Mouse (Mus musculus): ENCODE measurements around the gene Kcnj2. TPM values are rescaled to one million over a fixed set of nuclear protein-coding genes. Genes with fewer than 3 reads are reported as not detected.
A peak's percentile ranks its signal among the peaks of the same experiment; 100 is the strongest.

The Kcnj2 gene
- total RNA-seq (2021): 10 to 100 TPM; 42.4 to 45.6 TPM

- DNase-seq (ENCODE audit: low spot score): peak; percentile 90
- intact Hi-C loops (cut with DNase I): loop anchor here (2.0 to 10.0 kb wide), 3 partner anchors 182 to 529 kb away; no protein-coding TSS in a partner anchor
Observed at GRCm38 (mm10) chr11:111065635-111066298, at the start of gene Kcnj2. Gene Kcnj2 (plus strand): TSS chr11:111066164.

DNA sequence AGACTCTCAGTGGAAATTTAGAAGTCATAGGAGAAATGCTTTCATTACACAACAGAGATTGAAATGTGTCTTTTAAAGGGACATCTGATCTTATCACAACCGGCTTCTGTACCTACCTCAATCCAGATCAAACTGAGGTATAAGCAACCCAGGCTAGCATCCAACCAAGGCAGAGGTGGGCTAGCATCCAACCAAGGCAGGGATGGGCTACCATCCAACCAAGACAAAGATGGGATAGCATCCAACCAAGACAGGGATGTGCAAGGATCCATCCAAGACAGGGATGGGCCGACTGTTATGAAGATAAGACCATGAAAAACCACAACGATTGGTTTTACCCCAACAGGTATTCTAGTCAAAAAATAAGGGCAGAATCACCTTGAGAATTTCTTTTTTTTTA is 49.8 kb upstream of the Kcnj2 start:
- intact Hi-C loops (cut with DNase I): no loop called here
- DNase-seq (ENCODE audit: low spot score): no peak

DNA sequence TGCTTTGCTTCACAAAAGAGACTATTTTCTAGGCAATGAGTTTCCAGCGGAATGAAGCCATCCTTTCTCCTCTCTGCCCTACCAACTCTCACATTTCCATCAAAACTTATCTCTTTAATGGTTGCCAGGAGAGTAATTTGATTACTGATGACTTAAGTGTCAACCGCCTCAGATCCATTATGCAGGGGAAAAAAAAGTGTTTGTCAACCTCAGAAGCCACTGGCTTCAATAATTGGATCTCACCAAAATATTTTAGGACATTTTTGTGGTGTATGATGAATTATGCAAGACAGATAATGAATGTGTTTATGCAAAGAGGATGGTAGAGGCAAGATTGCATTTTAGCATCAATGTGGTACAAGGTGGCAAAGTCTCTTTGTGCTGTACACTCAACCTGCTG is 45.8 kb upstream of the Kcnj2 start:
- intact Hi-C loops (cut with DNase I): no loop called here
- DNase-seq (ENCODE audit: low spot score): no peak

DNA sequence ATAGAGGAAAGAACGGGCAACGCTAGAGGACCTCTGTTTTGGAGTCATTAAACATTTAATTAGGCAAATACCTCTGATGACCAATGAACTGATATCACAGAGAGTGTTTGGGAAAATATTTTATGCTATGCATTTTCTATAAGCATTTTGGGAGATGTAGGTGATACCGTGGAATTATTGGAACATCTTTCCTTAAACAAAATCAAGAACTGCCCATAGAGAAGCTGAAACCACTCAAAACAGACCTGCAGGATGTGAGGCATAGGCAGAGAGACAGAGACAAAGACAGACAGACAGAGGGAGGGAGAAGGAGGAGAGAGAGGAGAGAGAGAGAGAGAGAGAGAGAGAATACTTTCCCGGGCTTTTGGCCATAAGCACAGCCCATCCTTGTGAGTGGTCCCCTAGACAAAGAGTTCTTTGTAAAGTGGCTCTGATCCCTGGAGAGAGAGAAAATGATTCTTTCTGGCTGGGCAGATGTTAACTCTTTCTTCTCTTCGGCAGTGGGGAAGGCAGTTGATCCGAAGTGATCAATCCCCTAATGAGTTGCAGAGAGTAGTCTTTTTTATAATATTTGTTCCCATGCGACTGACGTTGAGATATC is 43.2 kb upstream of the Kcnj2 start:
- no peak for DNase-seq (ENCODE audit: low spot score)
- intact Hi-C loops (cut with DNase I): no loop called here

- no peak for DNase-seq (ENCODE audit: low spot score)
Observed at GRCm38 (mm10) chr11:111042175-111042574, 23.8 kb upstream of the Kcnj2 start.

DNA sequence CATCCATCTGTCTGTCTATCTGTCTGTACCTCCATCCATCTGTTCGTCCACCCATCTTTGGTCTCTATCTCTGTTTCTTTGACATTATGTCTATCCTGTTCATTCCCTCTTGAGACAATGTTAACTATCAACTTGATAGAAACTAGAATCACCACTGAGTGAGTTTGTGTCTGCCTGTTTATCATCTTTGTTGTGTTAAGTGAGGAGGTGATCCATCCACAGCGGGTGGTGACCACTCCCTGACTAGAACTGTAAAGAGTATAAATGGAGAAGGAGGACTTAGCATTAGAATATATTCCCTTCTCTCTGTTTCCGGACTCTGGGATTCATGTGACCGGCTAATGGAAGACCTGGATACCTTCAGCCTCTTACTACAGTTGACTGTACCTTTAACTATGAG is 22.7 kb upstream of the Kcnj2 start:
- intact Hi-C loops (cut with DNase I): loop anchor here (2.0 kb wide), 1 partner anchor 544 kb away; no protein-coding TSS in a partner anchor
- DNase-seq (ENCODE audit: low spot score): no peak

More at GRCm38 (mm10) chr11:111042175-111042574, 23.8 kb upstream of the Kcnj2 start:
- intact Hi-C loops (cut with DNase I): loop anchor here (1.0 to 2.0 kb wide), 2 partner anchors 506 to 543 kb away; no protein-coding TSS in a partner anchor

DNA sequence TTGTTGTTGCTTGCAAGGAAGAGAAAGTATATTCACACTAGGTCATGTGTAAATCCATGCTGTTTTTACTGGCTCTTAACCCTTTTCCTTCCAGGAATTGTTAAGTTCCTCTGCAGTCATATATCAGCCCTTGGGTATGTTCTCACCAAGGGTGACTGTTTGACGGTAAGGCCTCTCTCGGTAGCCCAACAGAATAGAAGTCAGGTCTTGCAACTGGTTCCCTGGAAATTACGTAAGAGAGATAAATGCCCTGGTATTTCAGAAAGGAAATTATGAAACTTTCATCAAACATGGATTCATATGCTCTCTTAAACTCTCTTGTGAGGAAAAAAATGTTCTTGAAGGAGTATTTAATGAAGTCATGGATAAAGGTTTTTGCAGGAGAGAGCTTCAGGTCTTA is 11.7 kb upstream of the Kcnj2 start:
- intact Hi-C loops (cut with DNase I): no loop called here
- DNase-seq (ENCODE audit: low spot score): no peak

DNA sequence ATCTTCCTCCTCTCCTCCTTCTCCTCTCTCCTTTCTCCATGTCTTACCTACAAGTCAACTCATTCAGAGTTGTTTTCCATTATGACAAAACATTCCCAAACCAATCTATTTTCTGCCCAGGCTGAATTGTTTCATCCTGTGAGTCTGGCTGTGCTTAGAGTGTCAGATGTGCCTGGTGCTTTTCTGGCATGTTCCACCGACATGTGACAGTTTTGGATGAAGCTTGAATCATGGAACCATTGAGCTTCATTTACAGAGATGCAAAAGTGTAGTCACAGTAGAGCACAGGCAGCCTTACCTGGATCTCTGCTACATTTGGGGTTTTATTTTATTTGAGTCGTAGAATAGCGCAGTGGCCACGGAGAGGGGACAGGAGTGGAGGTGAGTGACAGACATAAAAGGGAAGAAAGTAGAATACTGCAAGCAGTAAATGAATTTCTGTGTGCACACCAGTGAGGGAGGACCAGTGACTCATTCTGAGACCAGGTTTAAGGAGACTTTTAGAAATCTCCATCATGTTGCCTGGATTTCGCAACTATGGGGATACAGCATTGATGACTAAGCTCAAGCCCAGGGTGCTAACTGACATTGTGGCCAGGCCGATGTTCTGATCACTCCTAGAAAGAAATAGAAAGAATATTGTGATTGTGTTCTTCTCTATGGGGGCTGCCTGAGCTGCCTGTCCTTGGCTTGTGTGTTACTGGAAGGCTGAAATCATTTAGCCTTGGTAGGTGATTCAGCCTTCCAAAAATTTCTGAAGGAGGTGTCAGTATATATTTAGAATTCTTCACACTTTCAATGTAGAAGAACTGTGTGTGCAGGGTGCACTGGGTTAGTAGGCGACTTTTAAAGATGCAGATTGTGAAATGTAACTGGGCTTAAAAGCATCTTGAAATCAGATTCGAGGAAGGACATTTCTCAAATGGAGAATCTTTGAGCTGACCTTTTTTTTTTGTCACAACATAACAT is 10.8 kb upstream of the Kcnj2 start:
- intact Hi-C loops (cut with DNase I): no loop called here
- no peak for DNase-seq (ENCODE audit: low spot score)

DNA sequence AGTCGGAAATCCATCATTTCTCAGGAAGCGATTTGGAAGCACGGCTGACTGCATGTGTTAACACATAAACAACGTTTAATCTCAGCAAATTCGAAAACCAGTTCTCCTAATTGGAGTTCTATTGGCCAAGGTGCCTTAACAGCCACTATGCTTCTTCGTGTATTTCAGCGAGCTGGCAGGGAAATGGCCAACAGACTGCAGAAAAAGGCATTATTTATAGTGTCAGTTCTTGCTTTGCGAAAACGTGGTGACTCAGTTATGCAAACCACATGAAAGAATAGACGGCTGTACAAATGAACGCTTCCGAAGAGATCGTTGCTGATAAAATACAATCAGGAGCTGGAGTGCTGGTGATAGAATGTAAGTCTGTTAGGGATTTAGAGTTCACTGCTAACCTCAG is 9.9 kb upstream of the Kcnj2 start:
- intact Hi-C loops (cut with DNase I): no loop called here
- no peak for DNase-seq (ENCODE audit: low spot score)

DNA sequence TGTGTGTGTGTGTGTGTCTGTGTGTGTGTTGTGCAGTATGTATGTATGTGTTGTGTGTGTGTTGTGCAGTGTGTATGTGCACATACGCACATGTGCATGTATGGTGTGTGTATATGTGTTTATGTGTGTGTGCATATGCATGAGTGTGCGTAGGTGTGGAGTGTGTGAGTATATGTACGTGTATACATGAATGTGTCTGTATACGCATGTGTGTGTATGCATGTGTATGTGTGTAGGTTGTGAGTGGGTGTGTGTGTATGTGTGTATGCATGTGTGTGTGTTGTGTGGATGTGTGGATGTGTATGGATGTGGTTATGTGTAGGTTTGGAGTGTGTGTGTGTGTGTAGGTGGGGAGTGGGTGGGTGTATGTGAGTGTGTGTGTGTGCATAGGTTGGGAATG is 8.5 kb upstream of the Kcnj2 start:
- intact Hi-C loops (cut with DNase I): no loop called here
- no peak for DNase-seq (ENCODE audit: low spot score)

GRCm38 (mm10) chr11:111059440-111059839 is 6.5 kb upstream of the Kcnj2 start:
- DNase-seq (ENCODE audit: low spot score): no peak
- intact Hi-C loops (cut with DNase I): no loop called here

- intact Hi-C loops (cut with DNase I): loop anchor here (5.0 to 10.0 kb wide), 2 partner anchors 387 to 465 kb away; no protein-coding TSS in a partner anchor
- no peak for DNase-seq (ENCODE audit: low spot score)
Observed at GRCm38 (mm10) chr11:111060216-111060615, 5.7 kb upstream of the Kcnj2 start.

DNA sequence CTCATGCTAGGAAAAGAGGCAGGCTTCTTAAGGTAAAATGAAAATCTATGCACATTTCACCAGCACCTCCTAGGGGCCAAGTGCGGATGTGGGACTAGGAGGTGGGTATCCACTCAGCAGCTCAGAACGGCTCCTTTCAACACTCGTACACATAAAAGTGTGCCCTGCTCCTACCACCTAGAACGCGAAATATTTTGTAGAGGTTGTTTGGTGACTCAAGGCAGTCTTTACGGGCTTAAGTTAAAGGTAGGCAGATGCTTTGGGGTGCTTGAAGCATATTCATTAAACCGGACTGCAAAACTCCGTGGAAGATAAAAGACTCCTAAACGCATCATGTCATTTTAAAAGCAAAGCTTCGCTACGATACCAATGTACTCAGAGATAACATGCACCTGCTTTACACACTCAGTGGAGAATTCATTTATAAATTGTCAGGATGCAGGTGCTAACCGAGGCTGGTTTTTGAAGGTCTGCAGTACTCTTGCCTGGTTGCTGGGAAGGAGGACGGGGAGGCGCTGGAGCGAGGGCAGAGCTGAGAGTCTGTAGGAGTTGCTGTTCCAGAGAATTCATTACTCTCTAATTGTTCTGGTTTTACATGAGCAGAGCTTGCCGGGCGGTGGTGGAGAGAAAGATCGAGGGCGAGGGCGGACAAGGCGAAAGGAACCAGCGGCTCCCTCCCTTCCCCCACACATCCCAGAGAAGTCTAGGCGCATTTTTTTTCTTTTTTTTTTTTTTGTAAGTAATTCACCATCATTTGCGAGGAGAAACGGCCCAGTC is 1.0 kb upstream of the Kcnj2 start:
- DNase-seq (ENCODE audit: low spot score): no peak
- intact Hi-C loops (cut with DNase I): loop anchor here (2.0 to 10.0 kb wide), 4 partner anchors 182 to 528 kb away; no protein-coding TSS in a partner anchor

GRCm38 (mm10) chr11:111066299-111066691 is 331 bp downstream of the Kcnj2 start:
- intact Hi-C loops (cut with DNase I): loop anchor here (5.0 to 10.0 kb wide), 2 partner anchors 181 to 459 kb away; no protein-coding TSS in a partner anchor
- DNase-seq (ENCODE audit: low spot score): peak; percentile 9

DNA sequence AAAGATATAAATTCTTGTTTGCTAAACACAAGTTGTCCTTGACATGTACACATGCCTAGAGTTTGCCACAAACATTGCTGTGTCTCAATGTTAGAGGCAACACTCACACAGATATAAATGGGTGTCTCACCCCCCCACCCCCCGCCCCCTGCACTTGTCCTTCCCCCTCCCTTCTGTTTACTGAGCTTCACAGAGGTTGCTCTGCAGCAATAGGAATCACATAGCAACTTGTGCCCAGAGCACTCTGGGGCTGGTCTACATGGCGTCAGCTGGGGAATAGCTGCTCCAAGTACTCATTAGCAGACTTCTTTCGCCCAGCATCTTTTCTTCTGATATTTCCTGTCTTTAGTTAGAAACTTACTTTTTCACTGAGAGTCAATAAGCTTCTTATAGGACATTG is 1.8 kb downstream of the Kcnj2 start:
- no peak for DNase-seq (ENCODE audit: low spot score)
- intact Hi-C loops (cut with DNase I): loop anchor here (5.0 to 10.0 kb wide), 2 partner anchors 180 to 457 kb away; no protein-coding TSS in a partner anchor

DNA sequence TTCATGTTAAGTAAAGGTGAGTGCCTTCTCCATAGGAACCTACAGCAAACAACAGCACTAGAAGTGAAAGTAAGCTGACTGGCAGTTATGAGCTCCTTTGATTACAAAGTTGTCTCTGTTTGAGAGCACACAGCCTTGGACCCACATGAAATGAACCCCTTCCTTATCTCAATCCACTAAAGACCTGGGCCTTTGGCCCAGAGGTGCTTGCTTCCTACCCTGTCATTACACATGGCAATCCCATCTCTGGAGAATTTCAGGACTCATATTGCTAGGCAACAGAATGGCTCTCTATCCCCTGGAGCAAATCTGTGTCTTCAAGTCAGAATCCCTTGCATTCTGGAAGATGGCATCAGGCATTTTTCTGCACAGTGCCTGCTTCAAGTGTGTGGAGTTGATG is 4.5 kb downstream of the Kcnj2 start:
- intact Hi-C loops (cut with DNase I): no loop called here
- DNase-seq (ENCODE audit: low spot score): no peak

GRCm38 (mm10) chr11:111074131-111074530 is 8.2 kb downstream of the Kcnj2 start:
- intact Hi-C loops (cut with DNase I): no loop called here
- DNase-seq (ENCODE audit: low spot score): no peak

- intact Hi-C loops (cut with DNase I): no loop called here
- DNase-seq (ENCODE audit: low spot score): no peak
Observed at GRCm38 (mm10) chr11:111078107-111078506, 12.1 kb downstream of the Kcnj2 start.

DNA sequence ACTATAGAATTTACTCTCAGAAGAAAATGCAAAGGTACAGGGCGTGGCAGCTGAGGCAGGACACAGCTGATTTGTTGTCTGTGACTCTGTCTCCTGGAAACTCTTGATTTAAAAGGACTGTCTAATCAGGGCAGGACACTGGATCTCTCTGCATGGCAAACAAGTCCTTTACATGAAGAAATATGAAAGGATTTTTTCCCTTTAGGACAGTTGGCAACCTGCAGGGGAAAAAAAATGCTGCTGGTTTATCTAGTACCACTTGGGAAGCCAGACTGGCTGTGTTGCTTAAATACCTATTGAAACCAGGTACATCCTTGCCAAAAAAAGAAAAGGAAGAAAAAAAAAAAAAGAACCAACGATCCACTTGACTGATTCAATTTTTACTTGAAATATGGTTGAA is 17.0 kb downstream of the Kcnj2 start:
- intact Hi-C loops (cut with DNase I): no loop called here
- no peak for DNase-seq (ENCODE audit: low spot score)

All from heart, postnatal 25 days (tissue).